Mouse (Mus musculus): ENCODE measurements at regions not wholly inside any gene's neighbourhood (a gene's known extent, or its start where the extent isn't known, plus 50 kb on each side); places are given as distances from the start of the nearest gene placed in this dataset.

GRCm38 (mm10) chr17:51393771-51394221 is 214.6 kb upstream of the Tbc1d5 start:
- H3K27me3 ChIP-seq (ENCODE audit: control insufficient read depth, insufficient read depth, low read length), result no peaks in the 10 kb centered on the region

DNA sequence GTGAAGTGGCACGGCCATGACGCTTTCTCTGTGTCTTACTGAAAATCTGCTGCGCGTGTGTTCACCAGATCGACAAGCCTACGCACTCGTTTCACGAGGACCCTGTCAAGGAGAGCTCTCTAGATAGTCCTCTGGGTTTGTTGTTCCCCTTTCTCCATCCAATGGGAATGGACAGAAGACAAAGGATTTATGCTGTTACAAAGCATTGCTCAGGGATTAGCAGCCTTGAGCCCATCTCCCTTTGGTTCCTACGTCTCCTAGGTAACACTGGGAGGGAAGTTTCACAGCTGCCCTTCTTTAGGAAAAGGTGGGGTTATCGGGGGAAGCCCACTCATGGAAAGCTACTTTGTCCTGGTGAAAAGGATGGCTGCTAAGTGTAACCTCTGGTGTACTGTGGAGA is 212.7 kb upstream of the Tbc1d5 start:
- DNase-seq, result no peak
- no peaks in the 10 kb centered on the region for H3K4me1 ChIP-seq (replicated peaks; ENCODE audit: control insufficient read depth, insufficient read depth, low read length)
- H3K27ac ChIP-seq (ENCODE audit: control insufficient read depth, insufficient read depth, low read length), result no peak overlapping the region
- H3K4me3 ChIP-seq (ENCODE audit: control insufficient read depth, insufficient read depth, low read length), result no peak overlapping the region
- TF ChIP-seq POLR2A (IDR thresholded peaks at IDR 0.05; ENCODE audit: control insufficient read depth, extremely low read depth, insufficient read depth, low read length, poor library complexity) (no peak), CTCF (IDR thresholded peaks at IDR 0.05; ENCODE audit: borderline replicate concordance, control insufficient read depth, extremely low read depth, insufficient read depth, low read length, poor library complexity) (no peak)
- WGBS, result 98% methylated on average over 10 of the region's 10 CpGs
- no peaks in the 10 kb centered on the region for H3K27me3 ChIP-seq (ENCODE audit: control insufficient read depth, insufficient read depth, low read length)
- no peaks in the 10 kb centered on the region for H3K36me3 ChIP-seq (ENCODE audit: control insufficient read depth, insufficient read depth, low read length)

More at GRCm38 (mm10) chr17:51393771-51394221, 214.6 kb upstream of the Tbc1d5 start:
- H3K27ac ChIP-seq (ENCODE audit: control insufficient read depth, insufficient read depth, low read length), result no peak overlapping the region
- H3K4me3 ChIP-seq (ENCODE audit: control insufficient read depth, insufficient read depth, low read length), result no peak overlapping the region
- H3K36me3 ChIP-seq (ENCODE audit: control insufficient read depth, insufficient read depth, low read length), result no peaks in the 10 kb centered on the region
- no peaks in the 10 kb centered on the region for H3K4me1 ChIP-seq (replicated peaks; ENCODE audit: control insufficient read depth, insufficient read depth, low read length)
- WGBS, result 96% methylated on average over 11 of the region's 11 CpGs
- no peak for TF ChIP-seq POLR2A (IDR thresholded peaks at IDR 0.05; ENCODE audit: control insufficient read depth, extremely low read depth, insufficient read depth, low read length, poor library complexity)
- no peak for TF ChIP-seq CTCF (IDR thresholded peaks at IDR 0.05; ENCODE audit: borderline replicate concordance, control insufficient read depth, extremely low read depth, insufficient read depth, low read length, poor library complexity)
- DNase-seq, result no peak

- H3K4me1 ChIP-seq (replicated peaks; ENCODE audit: control insufficient read depth, insufficient read depth, low read length), result peaks cover 2% of the 10 kb centered on the region
- no peaks in the 10 kb centered on the region for H3K27me3 ChIP-seq (ENCODE audit: control insufficient read depth, insufficient read depth, low read length)
- DNase-seq, result no peak
- TF ChIP-seq CTCF (IDR thresholded peaks at IDR 0.05; ENCODE audit: borderline replicate concordance, control insufficient read depth, extremely low read depth, insufficient read depth, low read length, poor library complexity) (no peak), POLR2A (IDR thresholded peaks at IDR 0.05; ENCODE audit: control insufficient read depth, extremely low read depth, insufficient read depth, low read length, poor library complexity) (no peak)
- no peak overlapping the region for H3K4me3 ChIP-seq (ENCODE audit: control insufficient read depth, insufficient read depth, low read length)
- WGBS, result 54% methylated on average over 6 of the region's 6 CpGs
- H3K27ac ChIP-seq (ENCODE audit: control insufficient read depth, insufficient read depth, low read length), result no peak overlapping the region
- no peaks in the 10 kb centered on the region for H3K36me3 ChIP-seq (ENCODE audit: control insufficient read depth, insufficient read depth, low read length)
Observed at GRCm38 (mm10) chr17:51382552-51382951, 203.4 kb upstream of the Tbc1d5 start.

- Histone ChIP-seq H3K27ac (ENCODE audit: control insufficient read depth, insufficient read depth, low read length) (no peak overlapping the region), H3K4me1 (replicated peaks; ENCODE audit: control insufficient read depth, insufficient read depth, low read length) (no peaks in the 10 kb centered on the region), H3K4me3 (ENCODE audit: control insufficient read depth, insufficient read depth, low read length) (no peak overlapping the region), H3K27me3 (ENCODE audit: control insufficient read depth, insufficient read depth, low read length) (no peaks in the 10 kb centered on the region), H3K36me3 (ENCODE audit: control insufficient read depth, insufficient read depth, low read length) (no peaks in the 10 kb centered on the region)
- TF ChIP-seq CTCF (IDR thresholded peaks at IDR 0.05; ENCODE audit: borderline replicate concordance, control insufficient read depth, extremely low read depth, insufficient read depth, low read length, poor library complexity) (no peak), POLR2A (IDR thresholded peaks at IDR 0.05; ENCODE audit: control insufficient read depth, extremely low read depth, insufficient read depth, low read length, poor library complexity) (no peak)
- WGBS, result 91% methylated on average over 7 of the region's 7 CpGs
- DNase-seq, result no peak
Observed at GRCm38 (mm10) chr17:51371937-51372479, 192.9 kb upstream of the Tbc1d5 start.

GRCm38 (mm10) chr17:51370990-51371389 is 191.8 kb upstream of the Tbc1d5 start:
- no peaks in the 10 kb centered on the region for H3K36me3 ChIP-seq (ENCODE audit: control insufficient read depth, insufficient read depth, low read length)
- no peak for DNase-seq
- no peaks in the 10 kb centered on the region for H3K27me3 ChIP-seq (ENCODE audit: control insufficient read depth, insufficient read depth, low read length)
- no peaks in the 10 kb centered on the region for H3K4me1 ChIP-seq (replicated peaks; ENCODE audit: control insufficient read depth, insufficient read depth, low read length)
- no peak for TF ChIP-seq CTCF (IDR thresholded peaks at IDR 0.05; ENCODE audit: borderline replicate concordance, control insufficient read depth, extremely low read depth, insufficient read depth, low read length, poor library complexity)
- no peak for TF ChIP-seq POLR2A (IDR thresholded peaks at IDR 0.05; ENCODE audit: control insufficient read depth, extremely low read depth, insufficient read depth, low read length, poor library complexity)
- no peak overlapping the region for H3K4me3 ChIP-seq (ENCODE audit: control insufficient read depth, insufficient read depth, low read length)
- WGBS, result 96% methylated on average over 7 of the region's 7 CpGs
- no peak overlapping the region for H3K27ac ChIP-seq (ENCODE audit: control insufficient read depth, insufficient read depth, low read length)

DNA sequence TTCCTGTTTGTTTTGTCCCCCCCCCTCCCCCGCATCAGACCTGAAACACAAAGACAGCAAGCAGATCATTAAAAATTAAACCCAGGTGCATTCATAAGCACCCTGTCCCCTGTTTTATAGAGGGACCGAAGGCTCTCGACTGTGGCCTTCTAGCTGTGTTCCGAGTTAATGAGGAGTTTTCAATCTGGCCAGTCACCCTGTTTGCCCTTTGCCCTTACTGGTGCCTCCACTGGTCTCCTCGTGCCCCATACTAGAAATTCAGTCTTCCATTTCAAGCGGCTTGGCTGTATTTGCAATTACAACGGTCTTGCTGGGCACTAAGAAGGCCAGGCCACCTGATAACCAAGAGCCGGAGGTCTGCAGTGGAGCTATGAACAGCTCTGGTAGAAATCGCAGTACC is 190.9 kb upstream of the Tbc1d5 start:
- Histone ChIP-seq H3K27me3 (ENCODE audit: control insufficient read depth, insufficient read depth, low read length) (no peaks in the 10 kb centered on the region), H3K4me1 (replicated peaks; ENCODE audit: control insufficient read depth, insufficient read depth, low read length) (no peaks in the 10 kb centered on the region), H3K4me3 (ENCODE audit: control insufficient read depth, insufficient read depth, low read length) (no peak overlapping the region), H3K27ac (ENCODE audit: control insufficient read depth, insufficient read depth, low read length) (no peak overlapping the region), H3K36me3 (ENCODE audit: control insufficient read depth, insufficient read depth, low read length) (no peaks in the 10 kb centered on the region)
- WGBS, result 95% methylated on average over 9 of the region's 9 CpGs
- no peak for DNase-seq
- TF ChIP-seq CTCF (IDR thresholded peaks at IDR 0.05; ENCODE audit: borderline replicate concordance, control insufficient read depth, extremely low read depth, insufficient read depth, low read length, poor library complexity), result no peak
- TF ChIP-seq POLR2A (IDR thresholded peaks at IDR 0.05; ENCODE audit: control insufficient read depth, extremely low read depth, insufficient read depth, low read length, poor library complexity), result no peak

- WGBS, result 97% methylated on average over 7 of the region's 7 CpGs
- Histone ChIP-seq H3K27ac (ENCODE audit: control insufficient read depth, insufficient read depth, low read length) (no peak overlapping the region), H3K36me3 (ENCODE audit: control insufficient read depth, insufficient read depth, low read length) (no peaks in the 10 kb centered on the region), H3K27me3 (ENCODE audit: control insufficient read depth, insufficient read depth, low read length) (no peaks in the 10 kb centered on the region), H3K4me3 (ENCODE audit: control insufficient read depth, insufficient read depth, low read length) (no peak overlapping the region), H3K4me1 (replicated peaks; ENCODE audit: control insufficient read depth, insufficient read depth, low read length) (no peaks in the 10 kb centered on the region)
- TF ChIP-seq POLR2A (IDR thresholded peaks at IDR 0.05; ENCODE audit: control insufficient read depth, extremely low read depth, insufficient read depth, low read length, poor library complexity) (no peak), CTCF (IDR thresholded peaks at IDR 0.05; ENCODE audit: borderline replicate concordance, control insufficient read depth, extremely low read depth, insufficient read depth, low read length, poor library complexity) (no peak)
- no peak for DNase-seq
Observed at GRCm38 (mm10) chr17:51362801-51363200, 183.6 kb upstream of the Tbc1d5 start.

Data from thymus, adult 2 months (tissue).